Mouse (Mus musculus): ENCODE results near the gene Scamp1. TPM values are rescaled to one million over a fixed set of nuclear protein-coding genes. Genes with fewer than 3 reads are reported as not detected.
A peak's percentile ranks its signal among the peaks of the same experiment; 100 is the strongest.

The Scamp1 gene
- polyA plus RNA-seq, 2 experiments: 4.2 to 5.0 TPM

DNA sequence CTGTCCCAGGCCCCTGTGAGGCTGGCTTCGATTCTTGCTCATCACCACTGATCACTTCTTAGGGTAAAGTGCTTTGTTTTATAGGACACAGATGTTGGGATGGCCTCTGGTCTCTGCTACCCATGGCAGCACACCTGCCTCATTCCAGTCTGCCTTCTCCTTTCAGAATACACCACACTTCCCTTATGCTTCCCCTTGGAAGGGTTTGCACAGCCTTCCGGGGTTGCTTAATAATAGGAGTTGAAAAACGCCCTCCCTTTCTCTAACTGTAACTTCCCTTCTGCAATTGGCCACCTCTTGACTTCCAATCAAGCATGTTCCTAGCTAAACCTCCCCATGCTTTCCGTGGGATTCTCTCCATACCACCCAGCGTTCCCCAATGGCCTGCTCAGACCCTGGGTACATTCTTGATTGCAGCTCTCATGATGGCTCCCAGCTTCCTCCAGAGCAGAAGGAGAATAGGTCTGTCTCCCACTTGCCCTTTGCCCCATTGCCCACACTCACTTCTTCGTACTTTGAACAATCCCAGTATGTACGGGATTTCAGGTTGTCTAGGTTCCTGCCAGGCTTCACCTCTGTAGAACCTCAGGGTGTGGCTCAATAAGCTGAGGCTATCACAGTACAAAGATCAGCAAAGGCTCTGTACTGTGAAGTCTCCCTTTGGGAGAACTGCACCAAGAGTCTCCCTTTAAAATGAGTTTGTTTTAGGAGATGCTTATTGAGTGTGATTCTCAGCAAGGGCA lies 126.0 kb downstream of the Scamp1 start:
- Histone ChIP-seq H3K9me3 (ENCODE audit: control insufficient read depth, low read length) (no peaks in the 10 kb centered on the region), H3K27me3 (ENCODE audit: control insufficient read depth, insufficient read depth, low read length) (no peaks in the 10 kb centered on the region), H3K27ac (no peak overlapping the region), H3K4me1 (replicated peaks; ENCODE audit: control insufficient read depth in 2 of 2, insufficient read depth in 2 of 2, low read length in 1 of 2) (peaks cover 0 to 14% of the 10 kb centered on the region in 2 experiments; a peak in 2 of 4 replicates), H3K9ac (replicated peaks) (no peak overlapping the region), H3K4me2 (ENCODE audit: low read depth) (no peak overlapping the region), H3K4me3 (ENCODE audit: insufficient read depth in 1 of 2, low read depth in 2 of 2, low read length in 2 of 2) (no peak overlapping the region), H3K36me3 (replicated peaks; ENCODE audit: control insufficient read depth, insufficient read depth, low read depth) (no peaks in the 10 kb centered on the region)
- 45% methylated on average over 7 of the region's 7 CpGs for WGBS (ENCODE audit: insufficient replicate concordance)
- ATAC-seq (ENCODE audit: insufficient read depth) (no peak), DNase-seq (ENCODE audit: low read depth in 3 of 3, low spot score in 3 of 3) (no peak)
- TF ChIP-seq CTCF (IDR thresholded peaks at IDR 0.05; ENCODE audit: low read depth) (no peak), EP300 (IDR thresholded peaks at IDR 0.05; ENCODE audit: low read depth) (no peak)

DNA sequence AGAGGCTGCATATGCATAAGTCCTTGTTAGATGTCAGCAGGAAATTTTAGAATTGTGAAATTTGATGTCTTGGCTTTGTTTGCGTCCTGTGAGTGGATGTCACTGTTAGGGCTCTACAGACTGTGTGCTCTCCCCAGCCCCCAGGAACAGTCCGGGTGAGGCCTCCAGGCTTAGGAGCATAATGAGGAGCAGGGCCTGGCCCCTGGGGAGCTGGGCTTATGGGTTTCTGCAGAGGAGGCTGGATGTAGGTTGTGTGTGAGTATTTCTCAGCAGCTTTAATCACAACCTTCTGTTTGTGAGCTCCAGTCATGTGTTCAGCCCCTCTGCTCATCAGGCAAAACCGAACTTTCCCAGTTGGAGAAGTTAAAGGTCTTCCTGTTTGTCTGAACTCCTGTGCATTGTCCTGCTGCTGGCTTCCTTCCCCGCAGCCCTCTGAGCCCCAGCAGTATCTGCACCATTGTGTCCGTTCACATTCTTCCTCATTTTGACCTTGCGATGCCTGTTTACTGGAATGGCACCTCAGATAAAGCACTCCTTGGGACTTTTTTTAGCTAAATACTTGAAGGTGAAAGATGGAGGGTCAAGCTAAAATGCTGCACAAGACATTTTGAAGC lies 126.7 kb downstream of the Scamp1 start:
- no peak for DNase-seq (ENCODE audit: low read depth in 3 of 3, low spot score in 3 of 3)
- Histone ChIP-seq H3K27ac (no peak overlapping the region), H3K9me3 (ENCODE audit: control insufficient read depth, low read length) (no peaks in the 10 kb centered on the region), H3K4me3 (ENCODE audit: insufficient read depth in 1 of 2, low read depth in 2 of 2, low read length in 2 of 2) (no peak overlapping the region), H3K27me3 (ENCODE audit: control insufficient read depth, insufficient read depth, low read length) (no peaks in the 10 kb centered on the region), H3K4me2 (ENCODE audit: low read depth) (no peak overlapping the region), H3K36me3 (replicated peaks; ENCODE audit: control insufficient read depth, insufficient read depth, low read depth) (no peaks in the 10 kb centered on the region), H3K4me1 (replicated peaks; ENCODE audit: control insufficient read depth in 2 of 2, insufficient read depth in 2 of 2, low read length in 1 of 2) (peaks cover 0 to 12% of the 10 kb centered on the region in 2 experiments; a peak in 2 of 4 replicates), H3K9ac (replicated peaks) (no peak overlapping the region)
- 36% methylated on average over 6 of the region's 6 CpGs for WGBS (ENCODE audit: insufficient replicate concordance)
- TF ChIP-seq EP300 (IDR thresholded peaks at IDR 0.05; ENCODE audit: low read depth) (no peak), CTCF (IDR thresholded peaks at IDR 0.05; ENCODE audit: low read depth) (no peak)
- peak; percentile 39; the same call in 1 of the 2 replicates for ATAC-seq (ENCODE audit: insufficient read depth)

DNA sequence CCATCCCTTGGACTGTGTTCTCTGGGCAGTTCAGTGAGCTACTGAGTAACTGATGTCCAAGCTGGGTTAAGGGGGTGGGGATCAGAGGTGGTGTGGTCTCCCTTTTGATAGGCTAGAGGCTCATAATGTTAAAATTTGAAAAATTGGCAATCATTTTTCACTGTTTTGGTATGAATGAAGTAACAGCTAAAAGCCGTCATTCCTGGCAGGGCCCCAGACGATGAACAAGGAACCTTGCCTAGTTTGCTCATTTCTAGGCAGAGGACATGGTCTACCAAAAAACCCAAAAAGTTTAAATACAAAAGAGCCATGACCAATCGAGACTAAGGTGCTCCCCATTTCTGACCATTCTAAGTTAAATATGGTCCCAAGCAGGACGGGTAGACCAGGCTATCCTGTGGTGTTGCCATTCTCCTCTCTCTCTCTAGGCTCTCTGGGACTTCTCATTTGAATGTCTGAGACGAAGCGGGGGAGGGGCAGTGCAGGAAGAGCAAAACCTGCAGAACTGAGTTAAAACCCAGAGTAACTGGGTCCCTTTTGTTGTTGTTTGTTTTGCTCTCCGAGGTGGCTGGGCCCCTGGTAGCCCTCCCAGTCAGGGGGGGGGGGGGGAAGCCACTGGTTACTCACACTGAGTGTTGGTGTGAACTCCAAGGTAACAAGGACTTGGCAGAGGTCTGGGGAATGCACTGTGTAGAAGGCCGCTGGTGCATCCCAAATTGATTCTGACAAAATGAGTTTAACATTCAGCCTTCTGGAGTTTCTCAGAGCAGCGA lies 129.8 kb downstream of the Scamp1 start:
- Histone ChIP-seq H3K4me3 (ENCODE audit: insufficient read depth in 1 of 2, low read depth in 2 of 2, low read length in 2 of 2) (no peak overlapping the region), H3K36me3 (replicated peaks; ENCODE audit: control insufficient read depth, insufficient read depth, low read depth) (no peaks in the 10 kb centered on the region), H3K9me3 (ENCODE audit: control insufficient read depth, low read length) (no peaks in the 10 kb centered on the region), H3K27ac (no peak overlapping the region), H3K4me1 (replicated peaks; ENCODE audit: control insufficient read depth in 2 of 2, insufficient read depth in 2 of 2, low read length in 1 of 2) (peaks cover 0 to 8% of the 10 kb centered on the region in 2 experiments; a peak in 2 of 4 replicates), H3K9ac (replicated peaks) (no peak overlapping the region), H3K27me3 (ENCODE audit: control insufficient read depth, insufficient read depth, low read length) (no peaks in the 10 kb centered on the region), H3K4me2 (ENCODE audit: low read depth) (no peak overlapping the region)
- ATAC-seq (ENCODE audit: insufficient read depth) (no peak), DNase-seq (ENCODE audit: low read depth in 3 of 3, low spot score in 3 of 3) (no peak)
- WGBS (ENCODE audit: insufficient replicate concordance): 50% methylated on average over 9 of the region's 9 CpGs
- TF ChIP-seq CTCF (IDR thresholded peaks at IDR 0.05; ENCODE audit: low read depth): no peak
- no peak for TF ChIP-seq EP300 (IDR thresholded peaks at IDR 0.05; ENCODE audit: low read depth)

DNA sequence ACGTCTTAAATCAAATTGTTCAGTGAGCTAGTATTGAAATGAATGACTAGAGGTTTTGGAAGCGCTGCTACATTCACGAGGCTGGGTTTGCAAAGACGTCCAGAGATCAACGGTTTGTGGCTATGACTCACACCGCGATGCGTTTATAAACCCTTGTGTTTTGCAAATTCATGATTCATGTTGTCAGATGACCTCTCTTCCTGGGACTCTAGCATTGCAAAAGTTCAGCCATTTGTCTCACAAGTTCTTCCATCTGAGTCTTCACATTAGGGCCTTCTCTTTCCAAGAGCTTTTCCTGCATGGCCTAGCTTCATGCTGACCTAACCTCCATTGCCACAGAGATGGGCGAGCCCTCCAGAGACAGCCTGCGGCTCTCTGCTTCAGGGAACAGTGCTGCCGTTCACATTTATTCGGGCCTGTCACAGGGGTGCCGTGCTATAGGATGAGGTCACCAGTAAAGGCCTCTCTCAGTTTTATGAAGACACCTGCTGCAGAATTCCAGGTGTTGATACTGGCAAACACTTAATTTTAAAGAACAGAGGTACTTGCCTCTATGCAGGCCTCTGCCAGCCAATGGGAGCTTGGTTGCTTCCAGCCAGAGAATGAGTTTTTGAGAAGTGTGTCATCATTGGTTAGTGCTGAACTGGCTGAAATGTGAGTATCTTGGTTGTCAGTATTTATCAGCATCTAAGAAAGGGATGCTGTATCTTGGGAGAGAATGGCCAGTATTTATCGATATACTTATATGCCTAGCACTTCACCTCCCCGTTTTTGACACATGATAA lies 131.0 kb downstream of the Scamp1 start:
- no peaks in the 10 kb centered on the region for H3K36me3 ChIP-seq (replicated peaks; ENCODE audit: control insufficient read depth, insufficient read depth, low read depth)
- DNase-seq (ENCODE audit: low read depth in 3 of 3, low spot score in 3 of 3): no peak
- no peak overlapping the region for H3K4me3 ChIP-seq (ENCODE audit: insufficient read depth in 1 of 2, low read depth in 2 of 2, low read length in 2 of 2)
- H3K4me1 ChIP-seq (replicated peaks; ENCODE audit: control insufficient read depth in 2 of 2, insufficient read depth in 2 of 2, low read length in 1 of 2): peaks cover 0 to 3% of the 10 kb centered on the region in 2 experiments; a peak in 2 of 4 replicates
- no peak overlapping the region for H3K27ac ChIP-seq
- 67% methylated on average over 15 of the region's 15 CpGs for WGBS (ENCODE audit: insufficient replicate concordance)
- H3K9me3 ChIP-seq (ENCODE audit: control insufficient read depth, low read length): no peaks in the 10 kb centered on the region
- H3K9ac ChIP-seq (replicated peaks): no peak overlapping the region
- no peak overlapping the region for H3K4me2 ChIP-seq (ENCODE audit: low read depth)
- H3K27me3 ChIP-seq (ENCODE audit: control insufficient read depth, insufficient read depth, low read length): no peaks in the 10 kb centered on the region
- ATAC-seq (ENCODE audit: insufficient read depth): no peak
- TF ChIP-seq CTCF (IDR thresholded peaks at IDR 0.05; ENCODE audit: low read depth) (no peak), EP300 (IDR thresholded peaks at IDR 0.05; ENCODE audit: low read depth) (no peak)
